ENCODE assay signal across 10 mouse cellular contexts in the genomic region with DNA sequence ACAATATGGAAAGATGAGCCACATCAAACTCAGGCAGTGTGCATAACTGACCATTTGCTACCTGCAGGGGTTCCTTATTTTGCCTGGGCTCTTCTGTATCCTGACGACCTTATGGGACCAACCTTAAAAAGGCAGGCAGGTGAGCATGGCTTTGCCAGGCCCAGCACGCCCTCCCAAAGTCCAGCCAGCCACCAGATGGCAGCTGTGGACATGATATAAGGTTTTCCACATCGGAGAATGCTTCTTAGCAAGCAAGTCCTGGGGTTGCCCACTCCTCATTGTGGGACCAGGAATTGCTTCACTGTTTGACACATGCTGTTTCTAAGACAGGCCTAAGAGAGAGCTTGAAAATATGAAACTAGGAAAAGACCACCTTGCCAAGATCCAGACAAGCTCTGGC. TPM values are rescaled to one million over a fixed set of nuclear protein-coding genes. Genes with fewer than 3 reads are reported as not detected.
A peak's percentile ranks its signal among the peaks of the same experiment; 100 is the strongest.
DNase-seq lines count a peak whose midpoint lies in the region; ATAC-seq and TF ChIP-seq lines count a peak whose summit lies in the region.
"Had no signal": no experiment of that assay in that cellular context is flagged by ENCODE, and none has a peak within 500 bp of the region (broad histone marks: within the 10 kb centered on the region; RNA-seq: fewer than 3 reads in every experiment).

No protein-coding gene starts in this region.

- no peaks in the 10 kb centered on the region for H3K36me3 ChIP-seq in heart, adult 2 months (ENCODE audit: control insufficient read depth, insufficient read depth, low read length)
- no peaks in the 10 kb centered on the region for H3K36me3 ChIP-seq in midbrain, embryonic 14.5 days (ENCODE audit: control insufficient read depth, insufficient read depth, low read length)
- no peaks in the 10 kb centered on the region for H3K36me3 ChIP-seq in midbrain, embryonic 15.5 days (replicated peaks)
- H3K36me3 ChIP-seq: forebrain, embryonic 10.5 days; neural tube, embryonic 13.5 days had no signal

- no peak for ATAC-seq in midbrain, embryonic 14.5 days (ENCODE audit: low FRiP score, low TSS enrichment)
- ATAC-seq in midbrain, embryonic 15.5 days (replicated peaks): no peak

- no peak overlapping the region for H3K27ac ChIP-seq in heart, adult 2 months
- H3K27ac ChIP-seq in midbrain, embryonic 14.5 days (replicated peaks; ENCODE audit: low read depth, low read length): no peak overlapping the region
- H3K27ac ChIP-seq in midbrain, embryonic 15.5 days: no peak overlapping the region
- H3K27ac ChIP-seq: forebrain, embryonic 10.5 days; neural tube, embryonic 13.5 days had no signal

- no peak overlapping the region for H3K4me2 ChIP-seq in midbrain, embryonic 14.5 days (ENCODE audit: low read length)
- no peak overlapping the region for H3K4me2 ChIP-seq in midbrain, embryonic 15.5 days
- H3K4me2 ChIP-seq: neural tube, embryonic 13.5 days had no signal

- H3K4me3 ChIP-seq in heart, adult 2 months: no peak overlapping the region
- no peak overlapping the region for H3K4me3 ChIP-seq in midbrain, embryonic 14.5 days (replicated peaks; ENCODE audit: low read depth, low read length)
- H3K4me3 ChIP-seq in midbrain, embryonic 15.5 days: no peak overlapping the region
- H3K4me3 ChIP-seq: forebrain, embryonic 10.5 days; neural tube, embryonic 13.5 days had no signal

- no peak for TF ChIP-seq POLR2A in heart, adult 2 months (IDR thresholded peaks at IDR 0.05; ENCODE audit: insufficient read depth, low read depth, low read length)

- no peaks in the 10 kb centered on the region for H3K27me3 ChIP-seq in heart, adult 2 months (ENCODE audit: control insufficient read depth, insufficient read depth, low read length)
- no peaks in the 10 kb centered on the region for H3K27me3 ChIP-seq in midbrain, embryonic 14.5 days (ENCODE audit: control insufficient read depth, insufficient read depth, low read length)
- no peaks in the 10 kb centered on the region for H3K27me3 ChIP-seq in midbrain, embryonic 15.5 days (replicated peaks)
- H3K27me3 ChIP-seq: neural tube, embryonic 13.5 days had no signal

- whole genome bisulfite sequencing in heart, adult 2 months: 20% methylated on average over 3 of the region's 3 CpGs
- 26% methylated on average over 3 of the region's 3 CpGs for WGBS in midbrain, embryonic 14.5 days
- 22% methylated on average over 3 of the region's 3 CpGs for WGBS in midbrain, embryonic 15.5 days

- intact Hi-C loops in heart, adult 2 months (cut with DNase I): loop anchor here (2.0 kb wide), 1 partner anchor 73 kb away; no protein-coding TSS in a partner anchor

- TF ChIP-seq CTCF in heart, adult 2 months (IDR thresholded peaks at IDR 0.05): peak; percentile 60

- H3K4me1 ChIP-seq in heart, adult 2 months (ENCODE audit: control insufficient read depth, insufficient read depth, low read length): no peaks in the 10 kb centered on the region
- no peaks in the 10 kb centered on the region for H3K4me1 ChIP-seq in midbrain, embryonic 14.5 days (ENCODE audit: control insufficient read depth, insufficient read depth, low read length)
- no peaks in the 10 kb centered on the region for H3K4me1 ChIP-seq in midbrain, embryonic 15.5 days
- H3K4me1 ChIP-seq: forebrain, embryonic 10.5 days; neural tube, embryonic 13.5 days had no signal

- no peak for TF ChIP-seq EP300 in heart, adult 2 months (IDR thresholded peaks at IDR 0.05; ENCODE audit: insufficient read depth, low read depth, low read length)

- DNase-seq in heart, adult 2 months: no peak
- DNase-seq in heart, adult 8-10 months (ENCODE audit: low spot score): no peak
- DNase-seq in midbrain, embryonic 14.5 days: peak; percentile 70
- peak; percentile 66 to 78 for DNase-seq in cerebellum, postnatal 25 days
- DNase-seq in retina, postnatal 7 days (ENCODE audit: low read depth, low spot score): peak; percentile 16
- no peak for DNase-seq in layer of hippocampus, adult 9-10 months (ENCODE audit: low spot score)
- DNase-seq in ovary, postnatal 10 days (ENCODE audit: low spot score): no peak

- H3K9me3 ChIP-seq in midbrain, embryonic 14.5 days (ENCODE audit: control insufficient read depth, low read length): no peaks in the 10 kb centered on the region
- no peaks in the 10 kb centered on the region for H3K9me3 ChIP-seq in midbrain, embryonic 15.5 days
- H3K9me3 ChIP-seq: neural tube, embryonic 13.5 days had no signal

- no peak overlapping the region for H3K9ac ChIP-seq in heart, adult 2 months (ENCODE audit: low read depth, low read length)
- H3K9ac ChIP-seq in midbrain, embryonic 14.5 days (replicated peaks; ENCODE audit: low read length): no peak overlapping the region
- no peak overlapping the region for H3K9ac ChIP-seq in midbrain, embryonic 15.5 days
- H3K9ac ChIP-seq: neural tube, embryonic 13.5 days had no signal

- H3K79me2 ChIP-seq in heart, adult 2 months (replicated peaks; ENCODE audit: control insufficient read depth, insufficient read depth, low read length): no peaks in the 10 kb centered on the region

RNA-seq across cellular contexts. Expression of gene Osbp2, which starts 55.5 kb away (rescaled TPM):
- total RNA-seq in heart, adult 2 months (2021): 10 to 100 TPM; 12.9 to 16.2 TPM
- 10.9 and 14.2 TPM in 2 replicates for polyA plus RNA-seq in heart, adult 2 months (2012; rRNA removed)
- total RNA-seq in heart, adult 8-10 months (2022): 10 to 100 TPM; 17.0 to 22.2 (median 20.1) TPM
- polyA plus RNA-seq in midbrain, embryonic 14.5 days (2014; fragmentation: Nextera tagmentation; extraction: Ambion mirVana): 21.2 and 30.0 TPM in 2 replicates
- 33.5 and 36.2 TPM in 2 replicates for polyA plus RNA-seq in midbrain, embryonic 15.5 days (2015; fragmentation: Nextera tagmentation; extraction: Ambion mirVana)

Comparison
In these comparisons a context has a peak if more than half of its experiments do, and no peak if none do; other contexts are left out.
1. DNase-seq: peak in midbrain, embryonic 14.5 days (single experiment), cerebellum, postnatal 25 days (2 of 2) and retina, postnatal 7 days (single experiment); none in heart, adult 2 months (0 of 2), heart, adult 8-10 months (single experiment), layer of hippocampus, adult 9-10 months (single experiment) and ovary, postnatal 10 days (single experiment).